Mouse (Mus musculus) liver, adult (tissue): ENCODE measurements around the gene Serpina1b.
"Not testable (repeated sequence)": the region's sequence is repeated elsewhere in the genome, so short reads cannot be mapped to it uniquely, and the experiment has no call there.

Experiments used
- GATA4 ChIP-seq: IDR thresholded peaks from 2 replicates; pipeline ENCODE4 v1.6.1; 2014; ENCODE audit warnings: mild to moderate bottlenecking, low read length; ENCODE audit not compliant: insufficient replicate concordance

The Serpina1b gene

DNA sequence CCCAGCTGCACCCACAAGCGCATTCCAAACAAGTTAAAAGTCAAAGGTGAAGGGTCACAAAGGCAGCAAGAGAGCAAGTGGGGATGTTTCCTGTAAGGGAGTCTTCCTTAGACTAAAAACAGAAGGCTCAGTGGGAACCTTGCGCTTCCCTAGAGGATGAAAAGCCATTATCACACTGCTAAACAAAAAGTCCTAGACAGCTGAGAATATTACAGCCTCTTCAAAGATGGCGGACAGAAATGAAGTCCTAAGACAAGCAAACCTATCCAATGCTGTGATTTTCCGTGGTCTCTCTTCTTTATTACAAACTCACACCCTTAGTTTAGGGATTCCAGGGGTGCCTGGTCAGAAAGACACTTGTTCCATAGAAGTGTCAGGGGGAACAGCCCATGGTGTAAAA lies at the start of gene Serpina1b:
TSS of gene Serpina1b (minus strand) at position 101 of the 400 bp plus-strand sequence.
- not testable (repeated sequence) for TF ChIP-seq GATA4

DNA sequence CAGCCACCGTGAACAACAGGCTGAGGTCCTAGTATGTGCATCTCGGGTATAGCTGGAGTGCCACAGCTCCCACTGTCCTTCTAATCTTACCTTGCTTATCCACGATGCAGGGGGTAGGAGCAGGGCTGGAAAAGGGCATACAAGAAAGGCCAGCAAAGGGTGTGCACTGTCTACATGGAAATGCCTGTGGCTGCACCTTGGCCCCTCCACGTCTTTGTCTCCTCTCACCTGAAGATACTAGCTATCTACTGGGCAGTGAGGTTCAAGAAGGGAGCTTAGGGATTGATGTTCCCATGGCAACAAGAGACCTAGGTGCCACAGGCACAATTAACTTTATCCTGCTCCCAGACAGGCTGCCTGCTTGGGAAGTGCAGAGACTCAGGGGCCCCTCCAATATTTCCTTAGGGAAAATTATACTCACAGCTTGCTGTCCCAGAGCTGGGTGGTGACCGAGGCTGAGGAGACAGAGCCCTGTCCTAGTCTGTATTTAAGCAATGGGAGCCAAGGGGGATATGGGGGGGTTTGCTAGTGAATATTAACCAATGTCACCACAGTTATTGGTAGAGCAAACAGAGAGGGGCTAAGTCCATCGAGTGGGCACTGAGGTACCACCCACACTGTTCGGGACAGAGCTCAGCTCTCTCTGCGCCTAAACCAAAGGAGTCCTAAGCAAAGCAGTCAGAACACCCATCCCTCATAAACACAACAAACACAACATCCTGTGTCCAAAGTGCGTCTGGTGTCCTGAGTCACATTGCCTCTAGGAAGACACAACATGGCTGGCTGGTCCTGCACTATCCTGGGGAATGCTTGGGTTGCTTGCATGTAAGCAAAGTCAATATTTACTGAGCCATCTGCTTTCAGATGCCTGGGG lies 33.2 kb upstream of the Serpina1b start, which contains the start of gene Serpina1a:
TSS of gene Serpina1a (minus strand) at position 462 of the 874 bp plus-strand sequence.
- TF ChIP-seq GATA4 = not testable (repeated sequence)

DNA sequence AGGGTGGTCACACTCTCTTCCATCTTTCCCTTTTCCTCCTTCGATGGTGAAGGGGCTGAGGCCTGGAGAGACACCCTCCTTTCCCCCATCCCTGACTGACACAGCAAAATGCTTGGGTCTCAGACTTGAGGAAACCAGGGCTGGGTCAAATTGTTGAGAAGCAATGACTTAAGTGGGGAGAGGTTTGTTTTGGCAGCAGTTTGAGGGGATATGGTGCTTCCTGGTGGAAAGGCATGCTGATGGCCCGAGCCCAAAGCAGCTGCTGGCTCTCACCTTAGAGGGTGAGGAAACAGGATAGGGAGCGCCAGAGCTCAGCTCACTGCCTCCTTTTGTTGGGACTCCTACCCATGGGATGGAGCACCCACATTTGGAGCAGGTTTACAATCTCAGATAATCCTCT lies 30.8 kb upstream of the Serpina1b start:
- no peak for TF ChIP-seq GATA4

DNA sequence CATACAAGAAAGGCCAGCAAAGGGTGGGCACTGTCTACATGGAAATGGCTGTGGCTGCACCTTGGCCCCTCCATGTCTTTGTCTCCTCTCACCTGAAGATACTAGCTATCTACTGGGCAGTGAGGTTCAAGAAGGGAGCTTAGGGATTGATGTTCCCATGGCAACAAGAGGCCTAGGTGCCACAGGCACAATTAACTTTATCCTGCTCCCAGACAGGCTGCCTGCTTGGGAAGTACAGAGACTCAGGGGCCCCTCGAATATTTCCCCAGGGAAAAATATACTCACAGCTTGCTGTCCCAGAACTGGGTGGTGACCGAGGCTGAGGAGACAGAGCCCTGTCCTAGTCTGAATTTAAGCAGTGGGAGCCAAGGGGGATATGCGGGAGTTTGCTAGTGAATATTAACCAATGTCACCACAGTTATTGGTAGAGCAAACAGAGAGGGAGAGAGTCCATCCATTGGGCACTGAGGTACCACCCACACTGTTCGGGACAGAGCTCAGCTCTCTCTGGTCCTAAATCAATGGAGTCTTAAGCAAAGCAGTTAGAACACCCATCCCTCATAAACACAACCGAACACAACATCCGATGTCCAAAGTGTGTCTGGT lies 56.8 kb downstream of the Serpina1b start, which contains the start of gene Serpina1d:
TSS of gene Serpina1d (minus strand) at position 347 of the 606 bp plus-strand sequence.
- TF ChIP-seq GATA4 = not testable (repeated sequence)

DNA sequence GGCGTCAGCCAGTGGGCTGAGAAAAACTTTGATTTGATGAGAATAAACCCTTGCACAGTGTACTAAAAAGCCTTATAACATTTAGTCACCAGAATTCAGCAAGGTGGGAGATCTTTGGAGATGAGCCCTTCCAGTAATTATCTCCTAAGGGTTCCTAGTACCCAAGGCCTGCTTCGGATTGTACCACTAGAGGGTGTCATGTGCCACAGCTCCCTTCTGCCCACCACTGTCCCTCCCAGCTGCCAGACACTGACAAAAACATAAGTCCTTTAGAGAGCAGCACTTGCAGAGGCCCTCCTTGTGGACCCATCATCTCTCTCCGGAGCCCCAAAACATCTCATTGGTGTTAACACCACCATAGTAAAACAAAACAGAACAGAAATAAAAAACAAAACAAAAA lies 118.6 kb downstream of the Serpina1b start:
- no peak for TF ChIP-seq GATA4

DNA sequence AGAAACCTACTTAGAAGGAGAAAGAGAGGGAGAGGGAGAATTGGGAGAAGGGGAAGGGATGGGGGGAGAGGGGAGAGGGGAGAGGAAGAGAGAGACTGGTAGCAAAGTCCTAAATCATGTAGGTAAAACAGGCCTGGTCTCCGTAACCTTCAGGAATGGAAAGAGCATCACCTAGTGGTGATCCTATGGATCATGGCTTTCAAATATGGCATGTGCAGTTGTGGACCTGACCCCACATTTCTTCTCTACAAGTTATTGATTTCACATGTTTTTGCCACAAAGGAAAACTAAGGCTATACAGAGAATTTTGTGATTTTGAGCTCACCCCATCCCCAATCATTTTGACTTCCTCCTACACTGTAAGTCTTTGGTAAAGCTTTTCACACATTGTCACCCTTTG lies 119.8 kb downstream of the Serpina1b start:
- no peak for TF ChIP-seq GATA4

DNA sequence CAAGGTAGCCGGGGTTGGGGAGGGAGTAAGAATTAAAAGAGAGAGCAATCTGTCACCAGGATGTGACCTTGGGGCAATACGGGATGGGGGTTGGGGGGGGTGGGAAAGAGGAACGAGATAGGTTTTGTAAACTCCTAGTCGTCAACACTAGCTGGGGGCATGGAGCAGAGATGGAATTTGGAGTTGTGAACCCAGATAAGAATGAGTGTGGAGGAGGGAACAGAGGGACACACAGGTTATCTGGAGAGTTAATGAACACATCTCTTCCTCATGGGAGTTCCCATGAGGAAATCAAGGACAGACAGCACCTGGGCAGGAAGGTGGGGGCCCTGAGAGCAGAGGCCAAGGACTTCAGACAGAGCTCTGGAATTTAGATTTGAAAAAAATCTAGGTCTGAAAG lies 124.1 kb downstream of the Serpina1b start:
- peak; percentile 25; the same call in 1 of the 2 replicates for TF ChIP-seq GATA4

DNA sequence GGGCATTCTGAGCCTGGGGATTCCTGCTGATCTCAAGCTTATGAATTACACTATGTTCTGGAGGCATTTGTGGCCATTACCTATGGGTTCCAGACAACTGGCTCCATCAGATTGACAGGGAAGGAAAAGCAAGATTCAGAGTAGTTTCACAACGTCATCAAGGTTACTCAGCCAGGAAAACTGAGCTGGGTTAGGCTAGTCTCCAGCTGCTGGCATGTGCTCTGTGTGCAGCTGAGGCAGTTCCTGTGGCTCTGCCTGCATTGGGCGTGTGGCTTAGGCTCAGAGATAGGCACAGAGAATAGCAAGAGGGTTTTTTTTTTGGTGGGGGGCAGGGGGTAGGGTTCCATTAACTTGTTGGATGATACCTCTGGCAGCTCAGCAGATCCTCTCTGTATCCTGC lies 124.6 kb downstream of the Serpina1b start:
- no peak for TF ChIP-seq GATA4

DNA sequence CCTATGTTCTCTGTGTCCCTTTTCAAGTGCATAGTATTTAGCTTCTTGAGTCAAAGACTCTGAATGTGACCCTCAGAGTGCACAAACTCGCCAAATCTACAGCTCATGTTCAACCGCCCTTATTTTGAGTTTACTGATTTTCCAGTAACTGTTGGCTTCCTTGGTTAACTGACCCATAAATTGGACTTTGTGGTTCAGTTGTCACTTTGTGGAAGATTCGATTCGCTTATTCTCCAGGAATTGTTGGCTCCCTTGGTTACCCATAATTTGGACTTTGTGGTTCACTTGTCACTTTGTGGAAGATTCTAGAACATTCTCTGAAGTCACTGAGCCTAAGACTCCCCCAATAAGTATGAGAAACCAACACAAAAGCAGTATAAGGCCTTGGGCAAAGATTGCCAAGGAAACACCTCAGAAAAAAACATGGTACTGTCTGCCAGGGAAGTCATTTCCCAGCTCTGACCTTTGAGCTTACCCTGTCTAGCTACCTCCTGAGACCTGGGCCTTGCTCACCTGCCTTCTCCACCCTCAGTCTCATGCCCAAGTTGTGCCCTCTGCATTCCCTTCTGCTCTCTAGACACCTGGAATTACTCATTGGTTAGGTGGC lies 129.9 kb downstream of the Serpina1b start:
- TF ChIP-seq GATA4 = no peak

DNA sequence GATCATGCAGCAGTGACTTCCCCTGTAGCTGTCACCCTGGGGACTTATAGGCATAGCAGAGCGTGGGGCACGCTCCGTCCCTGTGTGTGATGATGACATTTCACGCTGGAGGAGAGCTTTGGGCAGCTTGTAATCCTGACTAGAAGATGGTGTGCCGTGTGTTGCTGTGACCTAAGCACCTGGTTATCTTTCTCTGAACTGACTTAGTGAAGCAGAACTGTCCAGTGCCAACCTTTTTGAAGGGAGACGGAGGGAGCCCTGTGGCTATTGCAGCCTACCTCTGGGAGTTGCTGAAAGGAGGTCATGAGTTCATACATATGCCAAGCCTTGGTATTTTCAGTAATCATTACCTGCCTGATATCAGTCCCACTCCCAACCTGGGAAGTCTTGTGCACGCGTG lies 134.7 kb downstream of the Serpina1b start, which contains the start of gene Serpina1f:
TSS of gene Serpina1f (minus strand) at position 101 of the 400 bp plus-strand sequence.
- TF ChIP-seq GATA4 = no peak

DNA sequence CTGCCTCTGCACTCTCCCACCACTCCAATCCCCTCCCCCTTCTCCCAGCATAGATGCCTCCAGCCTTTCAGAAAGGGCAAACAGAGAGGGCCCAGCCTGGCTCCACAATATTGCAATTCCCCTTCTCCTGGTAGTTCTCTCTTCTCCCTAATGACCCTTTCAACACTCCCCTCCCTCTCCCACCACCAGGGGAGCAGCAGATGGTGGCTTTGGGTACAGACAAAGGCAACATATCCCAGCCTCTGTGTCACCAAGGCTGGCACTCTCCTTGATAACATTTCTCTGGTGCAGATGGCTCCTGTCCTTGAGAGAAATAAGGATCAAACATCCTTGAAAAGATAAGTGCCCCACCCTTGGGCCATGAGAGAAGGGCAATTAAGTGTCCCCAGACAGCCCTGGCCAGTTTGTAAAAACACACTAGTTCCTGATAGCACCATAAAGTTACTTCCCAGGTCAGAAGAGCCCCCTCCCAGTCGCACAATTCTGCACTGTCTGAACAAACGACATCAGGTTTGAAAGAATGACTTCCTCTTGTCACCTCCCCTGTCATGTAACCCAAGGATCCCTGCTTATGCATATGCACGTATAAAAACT lies 141.9 kb downstream of the Serpina1b start:
- TF ChIP-seq GATA4 = no peak

DNA sequence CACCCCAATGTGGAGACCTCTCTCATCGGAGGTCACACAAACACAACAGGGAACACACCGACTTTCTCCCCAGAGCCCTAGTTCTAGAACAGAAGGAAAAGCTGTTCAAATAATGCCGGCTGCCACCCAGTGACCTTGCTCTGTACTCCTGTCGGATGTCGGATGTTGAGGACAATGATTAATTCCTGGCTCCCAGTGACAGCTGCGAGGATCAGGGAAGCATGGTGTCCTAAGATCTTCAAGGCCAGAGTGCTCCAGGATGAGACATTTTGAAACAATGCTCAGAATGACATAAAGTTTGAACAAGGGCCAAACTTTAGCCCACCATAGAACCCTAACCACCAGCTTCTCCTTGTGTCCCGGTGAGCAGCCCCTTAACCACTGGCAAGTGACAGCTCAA lies 143.2 kb downstream of the Serpina1b start:
- no peak for TF ChIP-seq GATA4

DNA sequence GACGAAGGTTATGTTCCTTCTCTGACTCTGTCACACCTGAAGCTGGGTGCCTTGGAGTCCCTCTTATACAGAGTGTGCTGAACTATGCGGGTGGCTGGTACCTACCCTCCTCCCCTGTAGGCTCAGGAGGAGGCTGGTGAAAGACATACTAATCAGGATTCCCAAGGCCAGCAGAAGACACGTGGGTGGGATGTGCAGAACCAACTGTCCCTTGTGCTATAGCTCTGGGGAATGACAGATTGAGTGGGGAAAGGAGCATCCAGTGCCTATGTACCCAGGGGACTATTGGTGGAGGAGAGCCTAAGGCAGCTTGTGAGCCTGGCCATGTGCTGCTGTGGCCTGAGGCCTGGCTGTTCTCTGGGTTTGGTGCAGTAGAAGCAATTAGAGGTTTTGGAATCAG lies 144.1 kb downstream of the Serpina1b start:
- no peak for TF ChIP-seq GATA4

DNA sequence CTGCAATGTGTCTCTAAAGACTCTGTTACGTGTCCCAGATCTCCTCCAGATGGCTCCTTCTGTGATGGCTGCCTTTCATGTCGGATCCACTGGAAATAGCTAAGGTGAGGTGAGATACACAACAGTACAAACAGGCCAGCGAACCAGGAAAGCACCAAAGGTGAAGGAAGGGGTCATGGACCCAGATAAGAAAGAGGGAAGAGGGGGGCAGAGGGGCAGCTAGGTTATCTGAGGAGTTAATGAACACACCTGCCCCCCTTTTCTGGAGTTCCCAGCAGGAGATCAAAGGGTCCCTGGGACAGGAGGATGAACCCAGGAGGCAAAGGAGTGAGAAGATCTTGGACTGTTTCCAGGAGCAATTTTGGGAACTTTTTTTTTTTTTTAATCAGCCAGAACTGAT lies 144.8 kb downstream of the Serpina1b start:
- no peak for TF ChIP-seq GATA4

DNA sequence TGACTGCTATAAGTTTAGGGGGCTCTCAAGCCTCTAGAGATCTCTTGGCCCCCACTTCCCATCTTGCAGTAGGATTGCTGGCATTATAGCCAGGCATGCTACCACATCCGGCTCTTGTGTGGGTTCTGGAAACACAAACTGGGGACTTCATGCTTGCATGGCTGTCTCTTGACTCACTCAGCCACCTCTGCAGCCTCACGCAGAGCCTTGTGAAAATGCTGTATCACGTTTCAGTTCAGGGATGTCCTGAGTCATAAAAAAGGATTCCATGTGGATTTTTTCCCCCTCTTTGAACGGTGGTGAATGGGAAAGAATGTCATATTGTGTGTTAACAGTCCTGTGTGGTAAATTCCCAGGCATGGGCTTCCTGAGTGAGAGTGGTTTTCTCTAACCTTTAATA lies 146.4 kb downstream of the Serpina1b start:
- no peak for TF ChIP-seq GATA4
